Mouse (Mus musculus) CH12.LX (cell line): ENCODE results near the gene Traf3.

ENCODE experiments used
- CHD2 ChIP-seq: IDR thresholded peaks from 2 replicates; pipeline ENCODE4 v1.6.1; 2011; ENCODE audit warnings: low read length, improper control_type of control experiment
- CTCF ChIP-seq, 2 experiments: IDR thresholded peaks in 1 of 2; conservative IDR thresholded peaks in 1 of 2; 2 replicates each; pipeline ENCODE4 v1.5.1; 2011 to 2012; ENCODE audit warnings: low read depth in 2 of 2, low read length in 2 of 2, improper control_type of control experiment in 1 of 2, inconsistent platforms in 1 of 2, mild to moderate bottlenecking in 1 of 2, moderate library complexity in 1 of 2
- ELF1 ChIP-seq: IDR thresholded peaks from 2 replicates; pipeline ENCODE4 v1.6.1; 2014; ENCODE audit warnings: low read depth, mild to moderate bottlenecking, inconsistent platforms, low read length, improper control_type of control experiment
- JUN ChIP-seq: IDR thresholded peaks from 2 replicates; pipeline ENCODE4 v1.6.1; 2011; ENCODE audit warnings: low read depth, mild to moderate bottlenecking, low read length, improper control_type of control experiment, moderate library complexity; ENCODE audit not compliant: insufficient read depth
- KAT2A ChIP-seq: IDR thresholded peaks from 2 replicates; pipeline ENCODE4 v1.6.1; 2012; ENCODE audit warnings: low read length, improper control_type of control experiment, inconsistent platforms; ENCODE audit not compliant: insufficient replicate concordance
- MAFK ChIP-seq: IDR thresholded peaks from 2 replicates; pipeline ENCODE4 v1.6.1; 2011; ENCODE audit warnings: low read length, improper control_type of control experiment; ENCODE audit not compliant: insufficient replicate concordance
- MAX ChIP-seq: IDR thresholded peaks from 2 replicates; pipeline ENCODE4 v1.6.1; 2011; ENCODE audit warnings: low read length, improper control_type of control experiment
- PAX5 ChIP-seq: IDR thresholded peaks from 2 replicates; pipeline ENCODE4 v1.6.1; 2012; ENCODE audit warnings: low read length, inconsistent platforms, mixed read lengths
- POLR2A ChIP-seq: IDR thresholded peaks from 2 replicates; pipeline ENCODE4 v1.6.1; 2011; ENCODE audit warnings: low read depth, mild to moderate bottlenecking, improper control_type of control experiment, low read length
- TBP ChIP-seq: conservative IDR thresholded peaks from 2 replicates; pipeline ENCODE4 v1.6.1; 2011; ENCODE audit warnings: low read depth, low read length, improper control_type of control experiment
- USF2 ChIP-seq: conservative IDR thresholded peaks from 2 replicates; pipeline ENCODE4 v1.6.1; 2011; ENCODE audit warnings: low read depth, low read length, improper control_type of control experiment
- ZNF384 ChIP-seq: IDR thresholded peaks from 2 replicates; pipeline ENCODE4 v1.6.1; 2012; ENCODE audit warnings: low read depth, low read length, improper control_type of control experiment, inconsistent platforms

DNA sequence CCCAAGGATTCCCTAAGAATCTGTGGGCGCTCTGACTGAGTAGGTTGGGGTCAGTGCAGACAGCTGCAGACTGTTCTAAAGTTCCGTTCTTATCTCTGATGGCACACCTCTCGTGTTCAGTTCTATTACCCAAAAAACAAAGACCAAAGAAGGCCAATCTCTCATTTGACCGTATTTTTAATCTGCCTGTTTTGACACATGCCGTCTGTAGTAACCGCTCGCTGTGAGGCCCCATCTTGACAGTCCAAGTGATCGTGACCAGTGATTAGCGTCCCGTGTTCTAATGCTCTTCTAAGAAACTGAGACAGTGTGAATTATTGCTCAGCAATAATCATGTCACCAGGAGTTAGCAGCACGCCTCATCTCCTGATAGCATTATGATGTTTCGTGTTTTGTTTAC lies 100.4 kb downstream of the Traf3 start:
- TF ChIP-seq POLR2A (no peak), KAT2A (no peak), PAX5 (no peak), ELF1 (no peak), USF2 (no peak), TBP (no peak), CHD2 (no peak), ZNF384 (no peak), JUN (no peak), MAX (no peak), MAFK (no peak), CTCF (conservative IDR thresholded peaks at IDR 0.05 in 1 of 2, IDR thresholded peaks at IDR 0.05 in 1 of 2; ENCODE audit: low read depth in 2 of 2, low read length in 2 of 2) (no peak)
